Mouse (Mus musculus) hindbrain, embryonic 12.5 days (tissue): Measurements from ENCODE around the gene Dcp1b. TPM values are rescaled to one million over a fixed set of nuclear protein-coding genes. Genes with fewer than 3 reads are reported as not detected.
"Not testable (repeated sequence)": the region's sequence is repeated elsewhere in the genome, so short reads cannot be mapped to it uniquely, and the experiment has no call there.

Experiments
- ATAC-seq: fragments of 200-750 bp; cut with Nextera tagmentation; 2 replicates; pipeline ENCODE4 v1.8.0; 2017; ENCODE audit warnings: moderate TSS enrichment; ENCODE audit not compliant: low FRiP score
- H3K27ac ChIP-seq: fragments of 300-500 bp; sonication (generic); 2 replicates; pipeline ENCODE4 v1.5.1; 2016; ENCODE audit warnings: mild to moderate bottlenecking
- H3K27me3 ChIP-seq: fragments of 300-500 bp; sonication (generic); 2 replicates; pipeline ENCODE4 v1.6.1; 2016; ENCODE audit warnings: mild to moderate bottlenecking
- H3K36me3 ChIP-seq: fragments of 300-500 bp; sonication (generic); 2 replicates; pipeline ENCODE4 v1.6.1; 2016; ENCODE audit warnings: mild to moderate bottlenecking
- H3K4me1 ChIP-seq: fragments of 300-500 bp; sonication (generic); 2 replicates; pipeline ENCODE4 v1.6.1; 2016
- H3K4me2 ChIP-seq: fragments of 300-500 bp; sonication (generic); replicated peaks from 2 replicates; pipeline ENCODE4 v1.6.1; 2016; ENCODE audit warnings: mild to moderate bottlenecking
- H3K4me3 ChIP-seq: fragments of 300-500 bp; sonication (generic); 2 replicates; pipeline ENCODE4 v1.5.1; 2016; ENCODE audit warnings: mild to moderate bottlenecking
- H3K9ac ChIP-seq: fragments of 300-500 bp; sonication (generic); 2 replicates; pipeline ENCODE4 v1.6.1; 2016; ENCODE audit warnings: mild to moderate bottlenecking, moderate library complexity
- H3K9me3 ChIP-seq: fragments of 300-500 bp; sonication (generic); replicated peaks from 2 replicates; pipeline ENCODE4 v1.6.1; 2016; ENCODE audit warnings: mild to moderate bottlenecking
- WGBS: fragments of 180-500 bp; shearing (Covaris S2); methylation state at CpG from one replicate; pipeline ENCODE4 v1.1.7; 2016; 5-methylcytosine and 5-hydroxymethylcytosine counted together
- polyA plus RNA-seq: library from polyadenylated mRNA; unstranded; fragments of >200 nt; fragmentation: Nextera tagmentation; extraction: Ambion mirVana; gene quantifications from 2 replicates; pipeline ENCODE4 v1.2.1, GENCODE M21; 2016

The Dcp1b gene
- polyA plus RNA-seq, 1 experiment from 2014 or later, result 12.7 TPM

DNA sequence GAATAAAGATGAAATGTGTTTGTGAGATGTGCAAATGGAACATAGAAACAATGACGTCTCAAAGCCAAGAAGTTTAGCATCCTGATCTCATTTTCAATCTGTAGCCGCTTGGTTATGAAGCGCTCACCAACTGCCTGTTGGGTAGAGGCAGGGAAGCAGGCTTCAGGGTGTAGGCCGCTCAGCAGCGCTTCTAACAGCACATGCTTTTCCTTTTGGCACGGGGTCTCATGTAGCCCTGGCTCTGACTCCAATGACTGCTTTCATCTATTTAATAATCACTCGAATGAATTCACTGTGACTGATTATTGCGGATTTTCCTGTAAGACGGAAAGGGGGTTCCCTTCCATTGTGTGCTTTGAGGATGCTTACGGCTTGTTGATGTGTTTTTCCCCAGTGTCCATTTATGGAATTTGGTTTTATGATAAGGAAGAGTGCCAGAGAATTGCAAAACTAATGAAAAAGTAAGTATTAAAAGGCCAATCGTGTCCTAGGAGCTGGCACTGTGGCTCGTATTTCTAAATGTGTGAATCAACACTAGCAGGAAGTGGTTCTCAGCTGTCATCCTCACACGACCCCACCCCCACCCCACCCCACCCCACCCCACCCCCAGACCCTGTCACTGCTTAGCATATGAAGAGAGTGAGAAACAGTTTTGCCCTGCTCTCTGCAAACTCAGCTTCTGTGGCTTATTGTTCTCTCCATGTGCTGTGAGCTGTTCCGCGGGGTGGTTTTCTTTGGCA, 23.7 kb downstream of the Dcp1b start:
- no peak overlapping the region for H3K4me3 ChIP-seq
- peak overlapping the region; percentile 35 for H3K27ac ChIP-seq
- WGBS, result 35% methylated on average over 15 of the region's 15 CpGs
- ATAC-seq, result peak; percentile 86
- H3K4me1 ChIP-seq, result peaks cover 13% of the 10 kb centered on the region
- H3K36me3 ChIP-seq, result peaks cover 19% of the 10 kb centered on the region
- H3K27me3 ChIP-seq, result no peaks in the 10 kb centered on the region
- H3K9ac ChIP-seq, result no peak overlapping the region
- H3K4me2 ChIP-seq, result no peak overlapping the region
- no peaks in the 10 kb centered on the region for H3K9me3 ChIP-seq

- no peak overlapping the region for H3K9ac ChIP-seq
- 27% methylated on average over 8 of the region's 8 CpGs for WGBS
- H3K27ac ChIP-seq, result peak overlapping the region; percentile 35
- peaks cover 13% of the 10 kb centered on the region for H3K4me1 ChIP-seq
- peaks cover 15% of the 10 kb centered on the region; the same call in 1 of the 2 replicates for H3K36me3 ChIP-seq
- no peaks in the 10 kb centered on the region for H3K27me3 ChIP-seq
- H3K4me3 ChIP-seq, result no peak overlapping the region
- no peaks in the 10 kb centered on the region for H3K9me3 ChIP-seq
- peak; percentile 54 for ATAC-seq
- H3K4me2 ChIP-seq, result no peak overlapping the region
These were observed 24.3 kb downstream of the Dcp1b start for GRCm38 (mm10) chr6:119199274-119199879.

GRCm38 (mm10) chr6:119200362-119200761, 25.3 kb downstream of the Dcp1b start:
- 71% methylated on average over 5 of the region's 5 CpGs for WGBS

GRCm38 (mm10) chr6:119201575-119201974, 26.5 kb downstream of the Dcp1b start:
- Histone ChIP-seq H3K9ac (no peak overlapping the region), H3K4me1 (peaks cover 17% of the 10 kb centered on the region), H3K4me2 (no peak overlapping the region), H3K27ac (no peak overlapping the region), H3K36me3 (peaks cover 18% of the 10 kb centered on the region; the same call in 1 of the 2 replicates), H3K4me3 (no peak overlapping the region), H3K27me3 (no peaks in the 10 kb centered on the region), H3K9me3 (no peaks in the 10 kb centered on the region)
- no peak for ATAC-seq
- WGBS, result 95% methylated on average over 4 of the region's 4 CpGs

More at GRCm38 (mm10) chr6:119200362-119200761, 25.3 kb downstream of the Dcp1b start:
- no peak for ATAC-seq
- Histone ChIP-seq H3K4me3 (no peak overlapping the region), H3K4me2 (no peak overlapping the region), H3K4me1 (peaks cover 15% of the 10 kb centered on the region), H3K9ac (no peak overlapping the region), H3K27ac (no peak overlapping the region), H3K27me3 (no peaks in the 10 kb centered on the region), H3K9me3 (no peaks in the 10 kb centered on the region), H3K36me3 (peaks cover 18% of the 10 kb centered on the region; the same call in 1 of the 2 replicates)

GRCm38 (mm10) chr6:119204286-119204685, 29.2 kb downstream of the Dcp1b start:
- ATAC-seq, result no peak
- Histone ChIP-seq H3K27me3 (no peaks in the 10 kb centered on the region), H3K36me3 (peaks cover 18% of the 10 kb centered on the region; the same call in 1 of the 2 replicates), H3K4me3 (no peak overlapping the region), H3K9me3 (no peaks in the 10 kb centered on the region), H3K4me2 (no peak overlapping the region), H3K9ac (no peak overlapping the region), H3K27ac (no peak overlapping the region), H3K4me1 (peaks cover 7% of the 10 kb centered on the region)
- 92% methylated on average over 7 of the region's 7 CpGs for WGBS

- Histone ChIP-seq H3K27ac (no peak overlapping the region), H3K9ac (no peak overlapping the region), H3K4me3 (no peak overlapping the region), H3K9me3 (no peaks in the 10 kb centered on the region), H3K27me3 (no peaks in the 10 kb centered on the region), H3K4me1 (peaks cover 4% of the 10 kb centered on the region), H3K4me2 (no peak overlapping the region), H3K36me3 (peaks cover 18% of the 10 kb centered on the region; the same call in 1 of the 2 replicates)
- ATAC-seq, result no peak
- WGBS, result 67% methylated on average over 3 of the region's 3 CpGs
These were observed 29.9 kb downstream of the Dcp1b start for GRCm38 (mm10) chr6:119204915-119205314.

GRCm38 (mm10) chr6:119206006-119206405, 31.0 kb downstream of the Dcp1b start:
- not testable (repeated sequence) for H3K27me3 ChIP-seq, ATAC-seq, H3K4me3 ChIP-seq, H3K4me1 ChIP-seq, H3K9me3 ChIP-seq, H3K4me2 ChIP-seq, H3K9ac ChIP-seq, H3K27ac ChIP-seq
- H3K36me3 ChIP-seq, result peaks cover 18% of the 10 kb centered on the region; the same call in 1 of the 2 replicates
- WGBS, result 91% methylated on average over 7 of the region's 7 CpGs

DNA sequence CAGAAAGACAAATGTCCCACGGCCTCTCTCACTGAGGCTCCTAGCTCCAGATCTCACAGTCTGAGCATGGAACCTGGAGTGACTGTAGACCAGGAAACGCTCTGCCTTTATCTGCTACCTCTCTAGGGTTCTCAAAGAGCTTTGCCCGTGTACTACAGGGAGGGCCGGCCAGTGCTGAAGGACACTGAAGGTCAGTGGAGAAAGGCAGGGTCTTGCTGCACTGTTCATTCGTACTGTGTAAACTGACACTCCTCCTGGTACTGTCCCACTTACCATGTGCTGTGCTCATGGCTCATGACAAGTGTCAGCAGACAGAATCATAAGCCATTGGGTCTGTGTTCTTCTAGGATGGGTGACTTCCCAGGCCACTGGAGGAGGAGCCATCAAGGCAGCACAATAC, 38.3 kb downstream of the Dcp1b start:
- Histone ChIP-seq H3K36me3 (peaks cover 40% of the 10 kb centered on the region), H3K9ac (no peak overlapping the region), H3K4me1 (no peaks in the 10 kb centered on the region), H3K9me3 (no peaks in the 10 kb centered on the region), H3K27ac (no peak overlapping the region), H3K4me2 (no peak overlapping the region), H3K27me3 (no peaks in the 10 kb centered on the region), H3K4me3 (no peak overlapping the region)
- no peak for ATAC-seq
- 88% methylated on average over 5 of the region's 5 CpGs for WGBS

- Histone ChIP-seq H3K9me3 (no peaks in the 10 kb centered on the region), H3K27me3 (no peaks in the 10 kb centered on the region), H3K4me3 (no peak overlapping the region), H3K27ac (no peak overlapping the region), H3K36me3 (peaks cover 40% of the 10 kb centered on the region), H3K9ac (no peak overlapping the region), H3K4me2 (no peak overlapping the region), H3K4me1 (no peaks in the 10 kb centered on the region)
- WGBS, result 88% methylated on average over 6 of the region's 6 CpGs
- ATAC-seq, result no peak
These were observed 39.1 kb downstream of the Dcp1b start for GRCm38 (mm10) chr6:119214190-119214589.

DNA sequence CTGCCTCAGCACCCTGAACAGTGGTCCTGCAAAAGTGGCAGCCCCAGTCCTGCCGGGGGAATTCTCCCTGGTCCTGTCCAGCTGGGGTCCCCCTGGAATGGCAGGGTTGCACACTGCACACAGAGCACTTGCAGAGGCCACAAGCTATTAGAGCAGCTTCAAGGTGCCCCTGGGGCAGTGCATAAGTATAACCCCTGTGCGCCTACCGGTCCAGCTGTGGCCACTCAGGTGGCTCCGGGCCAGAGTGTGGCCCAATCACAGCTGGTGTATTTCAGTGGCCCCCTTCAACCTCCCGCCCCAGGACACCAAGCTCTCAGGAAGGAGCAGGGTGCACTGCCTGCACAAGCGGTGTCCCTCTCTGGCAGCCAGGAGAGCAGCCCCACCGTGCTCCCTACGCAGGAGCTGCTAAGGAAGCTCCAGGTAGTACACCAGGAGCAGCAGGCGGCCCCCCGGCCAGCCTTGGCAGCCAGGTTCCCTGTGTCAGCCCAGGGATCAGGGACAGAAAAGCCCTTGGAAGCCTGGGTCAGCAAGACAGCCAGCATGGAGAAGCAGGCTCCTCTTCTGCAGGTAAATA, 40.1 kb downstream of the Dcp1b start:
- no peak overlapping the region for H3K27ac ChIP-seq
- H3K9ac ChIP-seq, result no peak overlapping the region
- H3K4me1 ChIP-seq, result no peaks in the 10 kb centered on the region
- 86% methylated on average over 10 of the region's 10 CpGs for WGBS
- H3K9me3 ChIP-seq, result no peaks in the 10 kb centered on the region
- H3K4me2 ChIP-seq, result no peak overlapping the region
- no peak overlapping the region for H3K4me3 ChIP-seq
- ATAC-seq, result no peak
- H3K36me3 ChIP-seq, result peaks cover 43% of the 10 kb centered on the region
- H3K27me3 ChIP-seq, result no peaks in the 10 kb centered on the region

- no peak overlapping the region for H3K4me3 ChIP-seq
- H3K9me3 ChIP-seq, result no peaks in the 10 kb centered on the region
- no peaks in the 10 kb centered on the region for H3K4me1 ChIP-seq
- H3K9ac ChIP-seq, result no peak overlapping the region
- no peak overlapping the region for H3K4me2 ChIP-seq
- WGBS, result 77% methylated on average over 4 of the region's 4 CpGs
- H3K27me3 ChIP-seq, result no peaks in the 10 kb centered on the region
- H3K36me3 ChIP-seq, result peaks cover 54% of the 10 kb centered on the region
- ATAC-seq, result no peak
- H3K27ac ChIP-seq, result no peak overlapping the region
These were observed 42.6 kb downstream of the Dcp1b start for GRCm38 (mm10) chr6:119217661-119218060.

- peaks cover 47% of the 10 kb centered on the region for H3K36me3 ChIP-seq
- 86% methylated on average over 5 of the region's 5 CpGs for whole genome bisulfite sequencing
- H3K9ac ChIP-seq, result no peak overlapping the region
- ATAC-seq, result no peak
- no peak overlapping the region for H3K4me3 ChIP-seq
- no peaks in the 10 kb centered on the region for H3K4me1 ChIP-seq
- H3K9me3 ChIP-seq, result no peaks in the 10 kb centered on the region
- no peak overlapping the region for H3K4me2 ChIP-seq
- no peak overlapping the region for H3K27ac ChIP-seq
- no peaks in the 10 kb centered on the region for H3K27me3 ChIP-seq
These were observed 43.5 kb downstream of the Dcp1b start for GRCm38 (mm10) chr6:119218591-119218990.
